Mouse (Mus musculus) brain, adult 2 months (tissue): ENCODE measurements around the gene Acad11.

ENCODE experiments used
- DNase-seq: peaks from one replicate; pipeline ENCODE4 v3.0.0; 2011; ENCODE audit warnings: low read depth, low spot score

Gene Acad11

GRCm38 (mm10) chr9:104144314-104144996, 81.3 kb downstream of the Acad11 start:
- no peak for DNase-seq

- DNase-seq = no peak
Observed at GRCm38 (mm10) chr9:104146683-104147082, 83.5 kb downstream of the Acad11 start.

- DNase-seq = no peak
Observed at GRCm38 (mm10) chr9:104148969-104149368, 85.8 kb downstream of the Acad11 start.

GRCm38 (mm10) chr9:104152121-104152520, 88.9 kb downstream of the Acad11 start:
- DNase-seq = no peak

- DNase-seq = peak; percentile 26
Observed at GRCm38 (mm10) chr9:104155100-104155715, 92.0 kb downstream of the Acad11 start.

GRCm38 (mm10) chr9:104156506-104156905, 93.3 kb downstream of the Acad11 start:
- no peak for DNase-seq

- no peak for DNase-seq
Observed at GRCm38 (mm10) chr9:104157291-104157690, 94.1 kb downstream of the Acad11 start.

GRCm38 (mm10) chr9:104161117-104161516, 97.9 kb downstream of the Acad11 start:
- DNase-seq = no peak

- no peak for DNase-seq
Observed at GRCm38 (mm10) chr9:104164194-104164593, 101.0 kb downstream of the Acad11 start.

GRCm38 (mm10) chr9:104165926-104166325, 102.7 kb downstream of the Acad11 start:
- DNase-seq = no peak

GRCm38 (mm10) chr9:104169986-104170385, 106.8 kb downstream of the Acad11 start:
- DNase-seq = no peak

GRCm38 (mm10) chr9:104171651-104172050, 108.5 kb downstream of the Acad11 start:
- no peak for DNase-seq

GRCm38 (mm10) chr9:104172342-104172741, 109.2 kb downstream of the Acad11 start:
- DNase-seq = no peak
